Mouse (Mus musculus): Measurements from ENCODE around the gene Nrip1. TPM values are rescaled to one million over a fixed set of nuclear protein-coding genes. Genes with fewer than 3 reads are reported as not detected.

The Nrip1 gene
- polyA plus RNA-seq, 1 experiment from 2014 or later: 32.8 TPM

DNA sequence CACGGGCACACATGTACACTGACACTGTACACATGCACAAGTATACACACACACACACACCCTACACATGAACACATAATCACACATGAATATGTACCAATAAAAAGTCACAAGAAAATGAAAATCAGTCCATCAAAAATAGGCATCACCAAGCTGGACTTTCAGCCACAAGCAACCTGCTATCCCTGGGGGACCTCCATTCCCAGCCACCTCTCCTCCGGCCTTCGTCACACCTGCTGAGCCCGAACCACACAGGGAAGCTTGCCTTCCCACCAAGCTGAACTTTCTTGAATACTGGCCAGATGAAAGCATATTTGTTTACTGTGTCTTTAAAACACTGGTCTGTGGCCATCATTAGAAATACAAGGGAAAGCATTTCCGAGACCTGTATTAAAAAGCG is 70.2 kb downstream of the Nrip1 start:
- 87% methylated on average over 6 of the region's 6 CpGs for WGBS
- Histone ChIP-seq H3K4me3 (no peak overlapping the region), H3K9me3 (no peaks in the 10 kb centered on the region), H3K9ac (no peak overlapping the region), H3K27me3 (no peaks in the 10 kb centered on the region), H3K36me3 (no peaks in the 10 kb centered on the region), H3K27ac (replicated peaks) (no peak overlapping the region), H3K4me2 (no peak overlapping the region), H3K4me1 (replicated peaks) (peaks cover 5% of the 10 kb centered on the region; the same call in 1 of the 2 replicates)
- no peak for ATAC-seq (ENCODE audit: low read depth)

- Histone ChIP-seq H3K9ac (no peak overlapping the region), H3K4me3 (no peak overlapping the region), H3K27ac (replicated peaks) (no peak overlapping the region), H3K9me3 (no peaks in the 10 kb centered on the region), H3K4me1 (replicated peaks) (peaks cover 5% of the 10 kb centered on the region; the same call in 1 of the 2 replicates), H3K4me2 (no peak overlapping the region), H3K27me3 (no peaks in the 10 kb centered on the region), H3K36me3 (no peaks in the 10 kb centered on the region)
- ATAC-seq (ENCODE audit: low read depth): no peak
- 75% methylated on average over 7 of the region's 7 CpGs for WGBS
These were observed 71.9 kb downstream of the Nrip1 start for GRCm38 (mm10) chr16:76301728-76302050.

DNA sequence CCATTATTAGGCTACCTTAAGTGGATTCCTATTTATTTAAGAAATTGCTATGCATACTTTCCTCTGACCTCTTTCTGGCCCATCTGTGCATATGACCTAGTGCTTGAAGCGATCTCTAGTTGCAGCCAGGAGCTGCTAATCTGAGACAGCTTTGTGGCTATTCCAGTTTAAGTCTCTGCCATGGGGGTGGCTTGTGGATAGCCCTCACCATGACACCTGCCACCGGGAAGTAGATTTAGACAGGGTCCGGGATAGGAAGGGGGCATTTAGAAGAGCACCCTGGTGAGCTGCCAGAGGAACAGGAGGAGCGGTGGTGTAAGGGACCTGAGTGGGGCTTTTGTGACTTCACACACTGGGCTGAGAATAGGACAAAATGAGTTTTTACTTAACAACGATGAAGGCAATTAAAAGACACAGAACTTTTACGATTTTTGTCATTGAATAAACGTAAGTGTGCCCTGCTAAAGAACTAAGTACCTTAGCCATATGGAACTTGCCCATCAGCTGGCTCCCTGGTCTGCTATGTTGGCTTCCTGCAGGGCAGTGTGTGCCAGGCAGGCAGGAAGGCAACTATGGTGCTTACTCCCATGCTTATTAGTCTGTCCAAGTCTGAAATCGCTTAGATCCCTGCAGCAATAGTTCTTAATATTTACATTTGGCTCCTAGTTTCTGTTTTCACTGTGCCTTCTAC is 72.4 kb downstream of the Nrip1 start:
- H3K27me3 ChIP-seq: no peaks in the 10 kb centered on the region
- no peak for ATAC-seq (ENCODE audit: low read depth)
- H3K4me3 ChIP-seq: no peak overlapping the region
- 68% methylated on average over 8 of the region's 8 CpGs for WGBS
- peaks cover 5% of the 10 kb centered on the region; the same call in 1 of the 2 replicates for H3K4me1 ChIP-seq (replicated peaks)
- no peaks in the 10 kb centered on the region for H3K9me3 ChIP-seq
- no peaks in the 10 kb centered on the region for H3K36me3 ChIP-seq
- no peak overlapping the region for H3K9ac ChIP-seq
- no peak overlapping the region for H3K27ac ChIP-seq (replicated peaks)
- H3K4me2 ChIP-seq: no peak overlapping the region

DNA sequence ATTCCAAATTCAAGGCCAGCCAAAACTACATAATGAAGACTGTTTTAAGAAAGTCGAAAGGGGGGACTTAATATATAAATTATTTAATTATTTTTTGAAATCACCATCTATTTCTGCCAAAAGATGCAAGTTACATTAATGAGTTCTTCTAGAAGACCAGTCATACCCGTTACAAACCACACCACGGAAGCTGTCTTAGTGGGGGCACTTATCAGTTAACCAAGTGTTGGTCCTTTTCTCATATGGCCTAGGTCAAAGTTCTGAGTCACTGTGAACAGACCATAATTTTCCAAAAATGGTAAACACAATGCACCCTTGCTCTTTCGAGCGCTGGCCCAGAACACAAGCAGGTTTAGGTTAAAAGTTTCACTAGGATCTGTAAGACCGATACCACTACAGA is 73.2 kb downstream of the Nrip1 start:
- Histone ChIP-seq H3K4me2 (no peak overlapping the region), H3K27ac (replicated peaks) (no peak overlapping the region), H3K9me3 (no peaks in the 10 kb centered on the region), H3K4me1 (replicated peaks) (peaks cover 5% of the 10 kb centered on the region; the same call in 1 of the 2 replicates), H3K9ac (no peak overlapping the region), H3K4me3 (no peak overlapping the region), H3K27me3 (no peaks in the 10 kb centered on the region), H3K36me3 (no peaks in the 10 kb centered on the region)
- no peak for ATAC-seq (ENCODE audit: low read depth)
- 92% methylated on average over 6 of the region's 6 CpGs for WGBS

DNA sequence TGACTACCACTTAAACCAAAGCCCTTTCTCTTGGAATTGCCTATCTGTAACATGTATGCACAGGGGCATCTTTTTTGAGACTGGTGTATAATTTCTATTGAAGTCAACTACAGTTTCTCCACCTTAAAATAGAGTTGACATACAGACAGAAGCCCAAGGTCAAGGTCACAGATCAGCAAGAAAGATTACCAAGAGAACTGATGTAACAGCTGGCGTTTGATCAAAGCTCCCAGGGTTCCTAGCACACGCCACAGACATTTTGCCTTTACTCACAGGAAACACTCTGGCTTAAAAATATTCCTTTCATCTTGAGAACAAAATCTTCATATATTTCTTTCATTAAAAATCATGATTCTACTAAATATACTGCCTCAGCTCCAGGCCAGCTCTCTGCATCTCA is 74.1 kb downstream of the Nrip1 start:
- H3K4me1 ChIP-seq (replicated peaks): peaks cover 5% of the 10 kb centered on the region; the same call in 1 of the 2 replicates
- no peak overlapping the region for H3K4me3 ChIP-seq
- H3K27me3 ChIP-seq: no peaks in the 10 kb centered on the region
- peaks cover 3% of the 10 kb centered on the region for H3K36me3 ChIP-seq
- ATAC-seq (ENCODE audit: low read depth): no peak
- H3K4me2 ChIP-seq: no peak overlapping the region
- H3K27ac ChIP-seq (replicated peaks): no peak overlapping the region
- H3K9me3 ChIP-seq: no peaks in the 10 kb centered on the region
- H3K9ac ChIP-seq: no peak overlapping the region
- 51% methylated on average over 2 of the region's 2 CpGs for WGBS

- peaks cover 38% of the 10 kb centered on the region for H3K36me3 ChIP-seq
- H3K4me3 ChIP-seq: no peak overlapping the region
- H3K4me1 ChIP-seq (replicated peaks): peaks cover 5% of the 10 kb centered on the region; the same call in 1 of the 2 replicates
- no peak overlapping the region for H3K27ac ChIP-seq (replicated peaks)
- H3K9ac ChIP-seq: no peak overlapping the region
- H3K4me2 ChIP-seq: no peak overlapping the region
- no peak for ATAC-seq (ENCODE audit: low read depth)
- no peaks in the 10 kb centered on the region for H3K9me3 ChIP-seq
- H3K27me3 ChIP-seq: no peaks in the 10 kb centered on the region
- 70% methylated on average over 14 of the region's 14 CpGs for WGBS
These were observed 78.3 kb downstream of the Nrip1 start for GRCm38 (mm10) chr16:76295322-76295721.

GRCm38 (mm10) chr16:76294550-76294949 is 79.1 kb downstream of the Nrip1 start:
- H3K36me3 ChIP-seq: peaks cover 40% of the 10 kb centered on the region
- H3K9ac ChIP-seq: no peak overlapping the region
- 86% methylated on average over 15 of the region's 15 CpGs for WGBS

DNA sequence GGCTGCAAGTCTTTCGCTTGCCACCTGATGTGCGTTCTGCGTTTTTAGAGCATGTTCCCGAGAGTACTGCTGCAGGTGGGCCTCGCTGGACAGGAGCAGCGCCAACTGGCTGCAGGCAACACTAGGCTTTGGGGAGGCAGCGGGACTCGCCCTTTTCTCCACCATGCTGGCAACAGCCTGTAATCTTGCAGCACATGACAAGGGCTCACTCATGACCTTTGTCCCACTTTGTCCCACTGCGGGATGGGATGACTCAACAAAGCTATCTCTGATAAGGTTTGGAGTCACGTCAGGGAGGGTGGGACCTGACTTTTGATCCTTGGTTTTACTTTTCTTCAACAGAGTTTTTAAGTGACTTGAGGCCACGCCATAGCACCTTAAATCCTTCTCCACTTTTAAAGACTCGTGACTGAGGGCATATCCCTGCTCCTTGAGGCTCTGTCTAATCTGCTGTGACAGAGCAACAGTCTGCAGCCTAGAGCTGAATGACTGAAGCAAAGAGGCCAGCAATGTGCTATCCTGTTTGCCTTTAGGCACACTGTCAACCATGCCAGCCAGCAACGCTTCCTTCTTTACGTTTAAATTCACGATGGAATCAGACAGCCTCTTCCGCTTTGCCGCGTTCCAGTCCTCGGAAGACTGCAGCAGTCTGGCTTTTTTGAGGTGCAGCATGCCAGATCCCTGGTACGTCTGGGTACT is 79.7 kb downstream of the Nrip1 start:
- 90% methylated on average over 20 of the region's 20 CpGs for WGBS
- Histone ChIP-seq H3K4me1 (replicated peaks) (no peaks in the 10 kb centered on the region), H3K4me2 (no peak overlapping the region), H3K27me3 (no peaks in the 10 kb centered on the region), H3K27ac (replicated peaks) (no peak overlapping the region), H3K4me3 (no peak overlapping the region), H3K36me3 (peaks cover 43% of the 10 kb centered on the region), H3K9ac (no peak overlapping the region), H3K9me3 (no peaks in the 10 kb centered on the region)
- no peak for ATAC-seq (ENCODE audit: low read depth)

More at GRCm38 (mm10) chr16:76294550-76294949, 79.1 kb downstream of the Nrip1 start:
- peaks cover 2% of the 10 kb centered on the region; the same call in 1 of the 2 replicates for H3K4me1 ChIP-seq (replicated peaks)
- no peak for ATAC-seq (ENCODE audit: low read depth)
- no peak overlapping the region for H3K27ac ChIP-seq (replicated peaks)
- H3K4me2 ChIP-seq: no peak overlapping the region
- H3K9me3 ChIP-seq: no peaks in the 10 kb centered on the region
- no peak overlapping the region for H3K4me3 ChIP-seq
- H3K27me3 ChIP-seq: no peaks in the 10 kb centered on the region

DNA sequence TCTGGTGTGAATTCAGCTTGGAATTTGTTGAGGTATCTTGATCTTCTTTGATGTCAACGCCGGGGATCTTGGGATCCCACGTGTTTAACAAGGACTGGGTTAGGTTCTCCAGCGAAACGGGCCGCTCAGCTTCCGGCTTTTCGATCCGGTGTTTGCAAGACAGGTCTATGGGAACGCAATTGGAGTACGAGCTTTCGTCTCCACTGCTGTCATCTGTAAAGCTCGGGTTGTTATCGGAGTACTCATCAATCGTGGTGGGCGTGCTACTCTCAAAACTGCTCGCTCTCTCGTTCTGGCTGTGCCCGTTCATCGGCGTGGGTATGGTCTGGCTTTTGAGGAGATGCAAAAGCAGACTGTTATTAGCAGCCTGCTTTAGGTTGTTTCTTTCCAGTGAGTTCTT is 80.5 kb downstream of the Nrip1 start:
- H3K27ac ChIP-seq (replicated peaks): no peak overlapping the region
- no peaks in the 10 kb centered on the region for H3K4me1 ChIP-seq (replicated peaks)
- H3K9me3 ChIP-seq: no peaks in the 10 kb centered on the region
- no peak overlapping the region for H3K4me3 ChIP-seq
- H3K36me3 ChIP-seq: peaks cover 43% of the 10 kb centered on the region
- H3K9ac ChIP-seq: no peak overlapping the region
- H3K27me3 ChIP-seq: no peaks in the 10 kb centered on the region
- WGBS: 95% methylated on average over 21 of the region's 21 CpGs
- ATAC-seq (ENCODE audit: low read depth): no peak
- H3K4me2 ChIP-seq: no peak overlapping the region

- no peak overlapping the region for H3K27ac ChIP-seq (replicated peaks)
- 92% methylated on average over 15 of the region's 15 CpGs for WGBS
- no peaks in the 10 kb centered on the region for H3K27me3 ChIP-seq
- no peak for ATAC-seq (ENCODE audit: low read depth)
- no peaks in the 10 kb centered on the region for H3K9me3 ChIP-seq
- H3K4me2 ChIP-seq: no peak overlapping the region
- H3K36me3 ChIP-seq: peaks cover 43% of the 10 kb centered on the region
- H3K4me1 ChIP-seq (replicated peaks): no peaks in the 10 kb centered on the region
- H3K9ac ChIP-seq: no peak overlapping the region
- no peak overlapping the region for H3K4me3 ChIP-seq
These were observed 81.0 kb downstream of the Nrip1 start for GRCm38 (mm10) chr16:76292656-76293055.

DNA sequence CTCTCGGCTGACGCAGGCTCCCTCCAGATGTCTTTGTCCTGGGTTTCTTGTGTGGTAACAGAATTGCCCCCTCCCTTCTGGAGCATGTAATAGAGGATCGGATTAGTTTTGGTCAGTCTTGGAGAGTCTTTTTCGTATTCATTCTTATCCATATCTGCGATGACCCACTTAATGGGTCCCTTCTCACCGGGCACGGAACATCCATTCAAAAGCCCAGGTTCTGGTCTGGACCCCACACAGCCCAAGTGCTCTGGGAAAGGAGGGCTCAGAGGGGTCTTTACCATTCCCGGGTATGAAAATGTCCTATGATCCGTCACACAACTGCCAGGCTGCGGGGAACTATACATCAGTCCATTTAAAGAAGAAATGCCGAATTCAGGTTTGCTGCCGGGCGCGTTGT is 82.3 kb downstream of the Nrip1 start:
- H3K4me1 ChIP-seq (replicated peaks): no peaks in the 10 kb centered on the region
- H3K36me3 ChIP-seq: peaks cover 43% of the 10 kb centered on the region
- H3K27ac ChIP-seq (replicated peaks): no peak overlapping the region
- 90% methylated on average over 14 of the region's 14 CpGs for WGBS
- H3K9me3 ChIP-seq: no peaks in the 10 kb centered on the region
- H3K4me3 ChIP-seq: no peak overlapping the region
- no peak for ATAC-seq (ENCODE audit: low read depth)
- H3K27me3 ChIP-seq: no peaks in the 10 kb centered on the region
- no peak overlapping the region for H3K9ac ChIP-seq
- H3K4me2 ChIP-seq: no peak overlapping the region

GRCm38 (mm10) chr16:76289495-76289894 is 84.1 kb downstream of the Nrip1 start:
- ATAC-seq (ENCODE audit: low read depth): no peak
- WGBS: 94% methylated on average over 2 of the region's 2 CpGs
- no peak overlapping the region for H3K9ac ChIP-seq
- H3K4me2 ChIP-seq: no peak overlapping the region
- H3K36me3 ChIP-seq: peaks cover 40% of the 10 kb centered on the region
- no peak overlapping the region for H3K4me3 ChIP-seq
- H3K27ac ChIP-seq (replicated peaks): no peak overlapping the region
- no peaks in the 10 kb centered on the region for H3K4me1 ChIP-seq (replicated peaks)
- H3K27me3 ChIP-seq: no peaks in the 10 kb centered on the region
- no peaks in the 10 kb centered on the region for H3K9me3 ChIP-seq

Measured in neural tube, embryonic 13.5 days (tissue).